Mouse (Mus musculus): ENCODE measurements around the gene Fbxw21. TPM values are rescaled to one million over a fixed set of nuclear protein-coding genes. Genes with fewer than 3 reads are reported as not detected.

Gene Fbxw21
- polyA plus RNA-seq, 1 experiment from 2014 or later = not detected

DNA sequence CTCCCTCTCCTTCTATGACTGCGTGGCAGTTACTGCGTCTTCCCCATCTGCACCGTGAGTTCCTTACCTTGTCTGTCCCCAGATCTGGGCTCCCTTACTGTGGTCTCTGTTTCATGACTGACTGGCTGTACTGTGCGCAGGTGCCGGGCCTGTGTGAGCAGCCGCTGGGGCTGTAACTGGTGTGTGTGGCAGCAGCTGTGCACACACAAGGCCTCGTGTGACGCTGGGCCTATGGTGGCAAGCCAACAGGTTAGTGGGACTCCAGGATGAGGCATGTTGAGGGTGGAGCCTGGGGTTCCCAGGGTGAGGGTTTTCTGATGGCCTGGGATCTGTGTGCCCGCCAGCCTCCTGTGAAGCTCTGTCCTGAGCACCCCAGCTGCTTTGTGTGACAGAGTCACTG lies 57.8 kb downstream of the Fbxw21 start:
- no peak overlapping the region for H3K4me3 ChIP-seq (ENCODE audit: low read depth, low read length)
- ATAC-seq (ENCODE audit: low FRiP score) (no peak), DNase-seq (ENCODE audit: low spot score, missing footprints) (no peak)
- WGBS = 81% methylated on average over 9 of the region's 9 CpGs
- no peak overlapping the region for H3K9ac ChIP-seq (ENCODE audit: low read length)
- H3K36me3 ChIP-seq (ENCODE audit: control insufficient read depth, insufficient read depth, low read length) = peaks cover 55% of the 10 kb centered on the region
- no peak overlapping the region for H3K27ac ChIP-seq (ENCODE audit: low read depth, low read length)
- H3K4me1 ChIP-seq (ENCODE audit: control insufficient read depth, insufficient read depth, low read length) = peaks cover 4% of the 10 kb centered on the region
- H3K27me3 ChIP-seq (ENCODE audit: control insufficient read depth, insufficient read depth, low read length) = no peaks in the 10 kb centered on the region
- H3K9me3 ChIP-seq (ENCODE audit: control insufficient read depth, low read length) = no peaks in the 10 kb centered on the region
- no peak overlapping the region for H3K4me2 ChIP-seq

DNA sequence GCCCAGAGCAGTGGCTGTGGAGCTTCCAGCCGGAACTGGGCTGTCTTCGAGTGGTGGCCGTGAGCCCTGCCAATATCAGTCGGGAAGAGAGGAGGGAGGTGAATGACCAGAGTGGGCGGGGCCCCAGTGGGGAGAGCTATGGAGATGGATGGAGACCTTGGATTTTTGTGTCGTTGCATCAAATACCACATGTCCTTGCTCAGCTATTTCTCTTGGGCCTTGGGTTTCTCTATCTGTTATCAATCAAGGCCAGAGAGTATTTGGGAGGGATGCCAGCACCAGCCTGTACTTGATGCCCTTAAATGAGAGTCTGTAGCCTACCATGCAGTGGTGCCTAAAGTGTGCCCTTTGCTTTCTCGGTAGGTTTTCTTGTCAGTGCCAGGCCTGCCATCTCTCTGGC lies 58.6 kb downstream of the Fbxw21 start:
- Histone ChIP-seq H3K9me3 (ENCODE audit: control insufficient read depth, low read length) (no peaks in the 10 kb centered on the region), H3K27me3 (ENCODE audit: control insufficient read depth, insufficient read depth, low read length) (no peaks in the 10 kb centered on the region), H3K4me3 (ENCODE audit: low read depth, low read length) (no peak overlapping the region), H3K4me2 (no peak overlapping the region), H3K4me1 (ENCODE audit: control insufficient read depth, insufficient read depth, low read length) (peaks cover 12% of the 10 kb centered on the region), H3K9ac (ENCODE audit: low read length) (no peak overlapping the region), H3K36me3 (ENCODE audit: control insufficient read depth, insufficient read depth, low read length) (peaks cover 50% of the 10 kb centered on the region), H3K27ac (ENCODE audit: low read depth, low read length) (no peak overlapping the region)
- ATAC-seq (ENCODE audit: low FRiP score) (no peak), DNase-seq (ENCODE audit: low spot score, missing footprints) (no peak)
- 73% methylated on average over 7 of the region's 7 CpGs for WGBS

DNA sequence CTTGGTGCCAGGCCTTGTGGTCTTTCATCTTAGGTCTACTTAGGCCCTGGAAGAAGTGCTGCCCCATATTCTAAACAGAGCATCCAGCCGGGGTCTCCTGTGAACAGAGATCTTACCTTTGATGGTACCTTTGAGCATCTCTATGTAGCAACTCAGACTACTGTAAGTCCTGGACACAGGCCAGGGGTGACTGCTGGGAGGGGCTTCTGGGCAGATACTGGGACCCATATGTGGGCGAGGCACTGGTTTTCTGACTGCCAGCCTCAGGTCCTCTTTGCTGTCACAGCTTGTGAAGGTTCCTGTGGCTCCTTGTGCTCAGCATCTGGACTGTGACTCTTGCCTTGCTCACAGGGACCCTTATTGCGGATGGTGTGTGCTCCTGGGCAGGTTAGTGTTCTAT lies 59.3 kb downstream of the Fbxw21 start:
- Histone ChIP-seq H3K4me1 (ENCODE audit: control insufficient read depth, insufficient read depth, low read length) (peaks cover 19% of the 10 kb centered on the region), H3K4me3 (ENCODE audit: low read depth, low read length) (no peak overlapping the region), H3K9me3 (ENCODE audit: control insufficient read depth, low read length) (no peaks in the 10 kb centered on the region), H3K27ac (ENCODE audit: low read depth, low read length) (no peak overlapping the region), H3K27me3 (ENCODE audit: control insufficient read depth, insufficient read depth, low read length) (no peaks in the 10 kb centered on the region), H3K9ac (ENCODE audit: low read length) (no peak overlapping the region), H3K36me3 (ENCODE audit: control insufficient read depth, insufficient read depth, low read length) (peaks cover 45% of the 10 kb centered on the region), H3K4me2 (no peak overlapping the region)
- ATAC-seq (ENCODE audit: low FRiP score) = no peak
- WGBS = 89% methylated on average over 3 of the region's 3 CpGs
- no peak for DNase-seq (ENCODE audit: low spot score, missing footprints)

DNA sequence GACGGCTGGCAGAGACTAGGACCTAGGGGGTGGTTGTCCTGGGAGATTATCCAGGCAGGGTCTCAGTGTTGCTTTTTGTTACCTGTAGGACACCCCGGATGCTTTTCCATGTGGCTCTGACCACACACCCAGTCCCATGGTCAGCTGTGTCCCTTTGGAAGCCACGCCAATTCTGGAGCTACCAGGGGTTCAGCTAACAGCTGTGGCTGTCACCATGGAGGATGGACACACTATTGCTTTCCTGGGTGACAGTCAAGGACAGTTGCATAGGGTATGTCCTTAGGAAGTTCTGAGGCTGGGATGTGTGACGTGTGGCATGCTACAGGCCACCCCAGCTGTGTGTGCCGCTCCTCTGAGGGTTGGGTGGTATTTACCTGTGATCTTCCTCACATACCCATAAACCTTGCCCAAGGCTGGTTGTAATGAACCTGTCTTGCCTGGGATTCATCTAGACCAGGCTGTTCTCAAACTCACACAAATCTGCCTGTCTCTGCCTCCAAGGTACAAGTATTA lies 59.9 kb downstream of the Fbxw21 start:
- Histone ChIP-seq H3K4me1 (ENCODE audit: control insufficient read depth, insufficient read depth, low read length) (peaks cover 25% of the 10 kb centered on the region), H3K9me3 (ENCODE audit: control insufficient read depth, low read length) (no peaks in the 10 kb centered on the region), H3K9ac (ENCODE audit: low read length) (no peak overlapping the region), H3K27me3 (ENCODE audit: control insufficient read depth, insufficient read depth, low read length) (no peaks in the 10 kb centered on the region), H3K4me2 (no peak overlapping the region), H3K4me3 (ENCODE audit: low read depth, low read length) (no peak overlapping the region), H3K27ac (ENCODE audit: low read depth, low read length) (no peak overlapping the region), H3K36me3 (ENCODE audit: control insufficient read depth, insufficient read depth, low read length) (peaks cover 43% of the 10 kb centered on the region)
- 91% methylated on average over 5 of the region's 5 CpGs for WGBS
- DNase-seq (ENCODE audit: low spot score, missing footprints) = no peak
- ATAC-seq (ENCODE audit: low FRiP score) = no peak

DNA sequence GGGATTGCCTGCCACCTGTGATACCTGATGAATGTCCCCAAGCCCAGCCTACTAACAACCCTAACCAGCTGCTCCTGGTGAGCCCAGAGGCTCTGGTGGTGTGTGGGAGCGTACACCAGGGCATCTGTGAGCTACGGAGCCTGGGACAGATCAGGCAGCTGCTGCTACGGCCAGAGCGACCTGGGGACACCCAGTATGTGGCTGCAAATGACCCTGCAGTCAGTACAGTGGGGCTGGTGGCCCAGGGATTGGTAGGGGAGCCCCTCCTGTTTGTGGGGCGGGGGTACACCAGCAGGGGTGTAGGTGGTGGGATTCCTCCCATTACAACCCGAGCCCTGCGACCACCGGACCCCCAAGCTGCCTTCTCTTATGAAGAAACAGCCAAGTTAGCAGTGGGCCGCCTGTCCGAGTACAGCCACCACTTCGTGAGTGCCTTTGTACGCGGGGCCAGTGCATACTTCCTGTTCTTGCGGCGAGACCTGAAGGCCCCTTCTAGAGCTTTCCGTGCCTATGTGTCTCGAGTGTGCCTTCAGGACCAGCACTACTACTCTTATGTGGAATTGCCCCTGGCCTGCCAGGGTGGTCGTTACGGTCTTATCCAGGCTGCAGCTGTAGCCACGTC lies 61.4 kb downstream of the Fbxw21 start:
- no peak overlapping the region for H3K9ac ChIP-seq (ENCODE audit: low read length)
- no peak overlapping the region for H3K4me3 ChIP-seq (ENCODE audit: low read depth, low read length)
- H3K4me2 ChIP-seq = no peak overlapping the region
- DNase-seq (ENCODE audit: low spot score, missing footprints) = no peak
- no peak for ATAC-seq (ENCODE audit: low FRiP score)
- no peak overlapping the region for H3K27ac ChIP-seq (ENCODE audit: low read depth, low read length)
- WGBS = 92% methylated on average over 20 of the region's 20 CpGs
- H3K36me3 ChIP-seq (ENCODE audit: control insufficient read depth, insufficient read depth, low read length) = peaks cover 28% of the 10 kb centered on the region
- H3K4me1 ChIP-seq (ENCODE audit: control insufficient read depth, insufficient read depth, low read length) = peaks cover 25% of the 10 kb centered on the region
- H3K9me3 ChIP-seq (ENCODE audit: control insufficient read depth, low read length) = no peaks in the 10 kb centered on the region
- no peaks in the 10 kb centered on the region for H3K27me3 ChIP-seq (ENCODE audit: control insufficient read depth, insufficient read depth, low read length)

DNA sequence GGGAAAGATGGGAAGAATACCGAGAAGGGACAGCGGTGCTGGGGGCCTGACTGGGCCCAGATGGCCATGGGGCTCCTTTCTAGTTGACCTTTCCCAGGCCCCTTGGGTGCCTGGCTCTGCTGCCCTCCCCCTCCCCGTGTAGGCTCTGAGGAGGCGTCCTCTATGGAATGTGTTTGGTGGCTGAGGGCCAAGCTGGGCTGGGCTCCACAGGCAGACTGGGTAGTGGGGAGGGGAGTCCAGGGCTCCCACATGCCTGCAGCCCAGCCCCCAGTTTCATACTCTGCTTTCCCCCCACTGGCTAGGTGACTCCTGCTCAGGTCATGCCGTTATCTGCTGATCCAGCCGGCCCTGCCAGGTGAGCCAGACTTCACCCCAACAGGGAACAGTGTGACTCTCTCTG lies 62.9 kb downstream of the Fbxw21 start:
- Histone ChIP-seq H3K4me2 (peak overlapping the region; percentile 77), H3K4me3 (ENCODE audit: low read depth, low read length) (no peak overlapping the region), H3K4me1 (ENCODE audit: control insufficient read depth, insufficient read depth, low read length) (peaks cover 33% of the 10 kb centered on the region), H3K36me3 (ENCODE audit: control insufficient read depth, insufficient read depth, low read length) (peaks cover 20% of the 10 kb centered on the region), H3K27ac (ENCODE audit: low read depth, low read length) (no peak overlapping the region), H3K9me3 (ENCODE audit: control insufficient read depth, low read length) (no peaks in the 10 kb centered on the region), H3K27me3 (ENCODE audit: control insufficient read depth, insufficient read depth, low read length) (no peaks in the 10 kb centered on the region), H3K9ac (ENCODE audit: low read length) (peak overlapping the region; percentile 33; the same call in 1 of the 2 replicates)
- DNase-seq (ENCODE audit: low spot score, missing footprints) (no peak), ATAC-seq (ENCODE audit: low FRiP score) (no peak)
- WGBS = 62% methylated on average over 6 of the region's 6 CpGs

DNA sequence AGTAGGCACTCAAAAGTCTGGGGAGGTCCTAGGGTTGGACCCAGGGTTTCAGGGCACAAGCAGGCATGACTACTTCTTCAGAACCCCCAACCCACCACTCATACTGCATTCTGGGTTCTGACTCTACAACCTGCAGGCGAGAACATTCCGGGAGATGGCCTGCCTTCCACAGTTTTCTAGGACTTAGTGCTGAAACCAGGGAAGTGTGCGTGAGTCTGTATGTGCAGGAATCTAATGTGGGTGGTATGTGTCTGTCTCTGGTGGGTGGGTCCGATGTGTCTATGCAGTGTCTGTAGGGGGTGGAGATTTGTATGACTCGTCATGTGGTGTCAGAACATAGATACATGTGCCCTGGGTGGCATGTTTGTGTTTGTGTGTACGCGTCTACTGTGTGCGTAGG lies 63.5 kb downstream of the Fbxw21 start:
- DNase-seq (ENCODE audit: low spot score, missing footprints) (no peak), ATAC-seq (ENCODE audit: low FRiP score) (no peak)
- H3K36me3 ChIP-seq (ENCODE audit: control insufficient read depth, insufficient read depth, low read length) = peaks cover 17% of the 10 kb centered on the region
- peaks cover 36% of the 10 kb centered on the region for H3K4me1 ChIP-seq (ENCODE audit: control insufficient read depth, insufficient read depth, low read length)
- WGBS = 92% methylated on average over 8 of the region's 8 CpGs
- peak overlapping the region; percentile 77 for H3K4me2 ChIP-seq
- H3K9ac ChIP-seq (ENCODE audit: low read length) = peak overlapping the region; percentile 99
- no peak overlapping the region for H3K27ac ChIP-seq (ENCODE audit: low read depth, low read length)
- no peaks in the 10 kb centered on the region for H3K27me3 ChIP-seq (ENCODE audit: control insufficient read depth, insufficient read depth, low read length)
- 0 out of 2 replicates have a peak overlapping the region, but pooled peaks have one; percentile 13 for H3K4me3 ChIP-seq (ENCODE audit: low read depth, low read length)
- H3K9me3 ChIP-seq (ENCODE audit: control insufficient read depth, low read length) = no peaks in the 10 kb centered on the region

DNA sequence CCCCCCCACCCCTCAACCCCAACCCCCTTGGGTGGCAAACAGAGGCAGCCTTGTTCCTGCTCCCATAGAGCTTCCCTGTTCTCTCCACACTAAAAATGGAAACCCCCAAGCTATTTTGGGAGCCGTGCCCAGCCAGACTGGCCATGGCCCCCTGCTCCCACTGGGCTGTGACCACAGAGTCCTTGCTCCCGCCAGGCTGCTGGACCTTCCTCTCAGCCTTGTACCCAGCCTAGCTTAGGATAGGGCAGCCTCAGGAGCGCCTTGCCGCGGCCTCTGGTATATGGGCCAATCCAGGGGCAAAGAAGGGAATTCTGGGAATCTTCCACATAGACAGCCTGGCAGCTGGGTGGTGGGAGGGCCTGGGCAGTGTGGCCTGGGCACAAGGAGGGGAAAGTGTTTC lies 64.0 kb downstream of the Fbxw21 start:
- WGBS = 68% methylated on average over 5 of the region's 5 CpGs
- no peaks in the 10 kb centered on the region for H3K9me3 ChIP-seq (ENCODE audit: control insufficient read depth, low read length)
- peaks cover 38% of the 10 kb centered on the region for H3K4me1 ChIP-seq (ENCODE audit: control insufficient read depth, insufficient read depth, low read length)
- H3K4me3 ChIP-seq (ENCODE audit: low read depth, low read length) = peak overlapping the region; percentile 51
- DNase-seq (ENCODE audit: low spot score, missing footprints) (no peak), ATAC-seq (ENCODE audit: low FRiP score) (no peak)
- peaks cover 12% of the 10 kb centered on the region for H3K36me3 ChIP-seq (ENCODE audit: control insufficient read depth, insufficient read depth, low read length)
- peak overlapping the region; percentile 99 for H3K9ac ChIP-seq (ENCODE audit: low read length)
- no peaks in the 10 kb centered on the region for H3K27me3 ChIP-seq (ENCODE audit: control insufficient read depth, insufficient read depth, low read length)
- peak overlapping the region; percentile 77 for H3K4me2 ChIP-seq
- H3K27ac ChIP-seq (ENCODE audit: low read depth, low read length) = peak overlapping the region; percentile 100

DNA sequence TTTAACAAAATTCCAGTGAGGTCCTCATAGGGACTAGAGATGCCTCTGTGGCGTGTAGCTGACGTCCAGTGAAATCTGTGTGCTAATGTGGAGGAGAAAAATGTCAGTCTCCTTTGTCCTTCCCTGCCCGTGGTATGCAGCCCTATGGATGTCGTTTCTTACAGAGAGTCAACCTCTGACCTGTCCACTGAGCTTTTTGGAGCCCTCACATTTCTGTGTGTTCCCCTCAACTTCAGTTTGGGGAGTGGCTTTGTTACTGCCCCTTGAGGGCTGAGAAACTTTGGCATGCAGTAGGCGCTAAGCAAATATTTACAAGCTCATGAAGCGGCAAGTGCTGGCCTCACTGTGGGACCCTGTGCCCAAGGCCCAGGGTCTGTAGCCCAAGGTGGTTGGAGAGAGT lies 64.5 kb downstream of the Fbxw21 start:
- Histone ChIP-seq H3K4me3 (ENCODE audit: low read depth, low read length) (peak overlapping the region; percentile 51), H3K36me3 (ENCODE audit: control insufficient read depth, insufficient read depth, low read length) (peaks cover 9% of the 10 kb centered on the region), H3K27me3 (ENCODE audit: control insufficient read depth, insufficient read depth, low read length) (no peaks in the 10 kb centered on the region), H3K4me2 (peak overlapping the region; percentile 77), H3K27ac (ENCODE audit: low read depth, low read length) (peak overlapping the region; percentile 100), H3K9ac (ENCODE audit: low read length) (peak overlapping the region; percentile 99), H3K4me1 (ENCODE audit: control insufficient read depth, insufficient read depth, low read length) (peaks cover 38% of the 10 kb centered on the region), H3K9me3 (ENCODE audit: control insufficient read depth, low read length) (no peaks in the 10 kb centered on the region)
- DNase-seq (ENCODE audit: low spot score, missing footprints) = peak; percentile 90
- WGBS = 15% methylated on average over 6 of the region's 6 CpGs
- ATAC-seq (ENCODE audit: low FRiP score) = no peak
